Mouse (Mus musculus) ovary, postnatal 14 days (tissue): Measurements from ENCODE around the gene 1600002K03Rik.

ENCODE experiments used
- DNase-seq: peaks from one replicate; pipeline ENCODE4 v3.0.0; 2022; ENCODE audit warnings: low spot score

Gene 1600002K03Rik

DNA sequence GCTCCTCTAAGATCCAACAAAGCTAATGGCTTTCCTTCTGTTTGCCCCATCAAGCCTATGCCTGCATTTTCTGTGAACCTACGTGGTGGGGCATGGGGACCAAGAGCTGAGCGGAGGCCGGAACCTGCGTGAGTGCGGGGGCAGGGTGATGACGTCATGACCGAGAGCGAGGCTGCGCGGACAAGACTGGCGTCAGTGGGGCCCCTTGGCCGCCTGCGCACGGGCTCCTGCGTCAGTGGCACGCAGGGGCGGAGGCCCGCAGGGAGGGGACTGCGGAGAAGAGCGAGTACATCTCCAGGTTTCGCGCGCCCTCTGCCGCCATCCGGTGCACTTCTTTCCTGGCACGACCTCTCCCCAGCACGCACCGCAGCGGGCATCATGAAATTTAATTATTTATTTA lies 31.5 kb upstream of the 1600002K03Rik start:
- DNase-seq: peak; percentile 88

DNA sequence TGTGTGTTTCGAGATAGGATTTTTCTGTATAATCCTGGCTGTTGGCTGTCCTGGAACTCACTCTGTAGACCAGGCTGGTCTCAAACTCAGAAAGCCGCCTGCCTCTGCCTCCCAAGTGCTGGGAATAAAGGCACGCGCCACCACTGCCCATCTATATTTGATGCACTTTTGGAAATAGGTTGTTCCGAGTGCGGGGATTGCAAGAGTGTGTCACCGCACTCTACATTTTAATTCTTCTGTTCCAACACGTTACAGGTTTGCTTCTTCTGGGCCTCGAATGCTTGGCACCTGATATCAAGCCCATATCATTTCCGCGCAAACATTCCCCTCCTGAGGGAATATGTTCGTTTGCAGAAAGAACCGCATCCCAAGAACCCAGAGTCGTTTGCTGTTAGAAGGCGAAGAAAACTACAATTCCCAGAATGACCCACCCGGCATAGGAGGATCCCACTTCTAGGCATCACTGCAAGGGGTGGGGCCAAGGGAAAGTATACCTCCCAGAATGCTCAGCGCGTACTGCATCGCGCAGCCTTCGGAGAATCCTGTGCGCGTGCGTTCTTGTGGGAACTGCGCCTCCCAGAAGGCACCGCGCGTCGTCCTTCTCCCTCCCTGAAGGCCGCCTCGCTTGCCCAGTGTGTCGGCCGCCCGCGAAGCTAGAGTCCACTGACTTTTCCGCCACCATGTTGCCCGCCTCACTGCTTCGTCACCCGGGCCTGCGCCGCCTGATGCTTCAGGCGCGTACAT lies 30.8 kb upstream of the 1600002K03Rik start:
- DNase-seq: no peak

DNA sequence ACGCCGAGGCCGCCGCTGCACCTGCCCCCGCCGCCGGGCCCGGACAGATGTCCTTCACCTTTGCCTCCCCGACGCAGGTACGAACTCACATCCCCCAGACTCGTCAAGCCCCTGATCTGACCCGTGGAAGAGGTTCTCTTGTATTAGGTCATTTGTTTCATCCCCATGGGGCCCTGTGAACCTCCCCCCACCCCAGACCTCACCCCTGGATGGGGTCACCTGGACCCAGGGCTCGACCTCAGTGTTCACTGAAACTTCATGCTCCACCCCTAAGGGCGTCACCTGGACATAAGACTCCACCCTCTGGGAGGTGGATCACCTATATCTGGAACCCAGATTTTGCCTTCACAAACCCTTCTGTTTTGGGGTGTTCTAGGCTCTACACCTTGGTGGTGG lies 30.2 kb upstream of the 1600002K03Rik start:
- DNase-seq: no peak

DNA sequence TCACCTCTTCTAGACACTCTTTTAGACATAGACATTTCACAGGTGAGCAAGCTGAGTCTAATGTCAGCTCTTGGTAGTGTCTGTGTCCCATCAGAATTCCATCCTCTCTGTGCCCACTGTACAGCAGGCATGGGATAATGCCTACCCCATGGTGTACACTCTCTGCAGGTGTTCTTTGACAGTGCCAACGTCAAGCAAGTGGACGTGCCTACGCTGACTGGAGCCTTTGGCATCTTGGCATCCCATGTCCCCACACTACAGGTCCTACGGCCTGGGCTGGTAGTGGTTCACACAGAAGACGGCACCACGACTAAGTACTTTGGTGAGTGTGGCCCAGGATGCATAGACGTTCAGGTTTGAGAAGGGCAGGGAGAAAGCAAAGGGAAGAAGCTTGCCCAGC lies 29.1 kb upstream of the 1600002K03Rik start:
- no peak for DNase-seq

DNA sequence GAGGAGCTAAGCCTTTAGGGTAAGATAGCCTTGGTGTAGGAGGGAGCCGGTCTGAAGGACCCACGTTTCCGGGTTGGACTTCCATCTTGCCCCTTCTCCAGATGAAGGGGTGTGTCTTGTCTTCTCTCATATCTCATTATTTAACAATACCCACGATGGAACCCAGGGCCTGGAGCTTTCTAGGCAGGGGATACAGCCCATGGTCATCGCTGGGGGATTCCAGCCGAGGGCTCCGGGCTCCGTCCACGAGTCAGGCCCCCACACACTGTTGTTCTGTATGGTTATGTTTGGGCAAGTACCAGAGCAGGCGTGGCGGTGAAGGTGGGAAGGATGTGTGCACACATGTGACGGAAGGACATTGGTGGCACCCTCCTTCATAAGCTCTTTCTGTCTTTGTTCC lies 28.6 kb upstream of the 1600002K03Rik start:
- DNase-seq: no peak

GRCm38 (mm10) chr10:80144864-80145838 lies 27.6 kb upstream of the 1600002K03Rik start:
- no peak for DNase-seq

GRCm38 (mm10) chr10:80145896-80146295 lies 26.8 kb upstream of the 1600002K03Rik start:
- DNase-seq: no peak

GRCm38 (mm10) chr10:80146568-80147011 lies 26.2 kb upstream of the 1600002K03Rik start:
- no peak for DNase-seq

GRCm38 (mm10) chr10:80147146-80147718 lies 25.5 kb upstream of the 1600002K03Rik start:
- DNase-seq: no peak

DNA sequence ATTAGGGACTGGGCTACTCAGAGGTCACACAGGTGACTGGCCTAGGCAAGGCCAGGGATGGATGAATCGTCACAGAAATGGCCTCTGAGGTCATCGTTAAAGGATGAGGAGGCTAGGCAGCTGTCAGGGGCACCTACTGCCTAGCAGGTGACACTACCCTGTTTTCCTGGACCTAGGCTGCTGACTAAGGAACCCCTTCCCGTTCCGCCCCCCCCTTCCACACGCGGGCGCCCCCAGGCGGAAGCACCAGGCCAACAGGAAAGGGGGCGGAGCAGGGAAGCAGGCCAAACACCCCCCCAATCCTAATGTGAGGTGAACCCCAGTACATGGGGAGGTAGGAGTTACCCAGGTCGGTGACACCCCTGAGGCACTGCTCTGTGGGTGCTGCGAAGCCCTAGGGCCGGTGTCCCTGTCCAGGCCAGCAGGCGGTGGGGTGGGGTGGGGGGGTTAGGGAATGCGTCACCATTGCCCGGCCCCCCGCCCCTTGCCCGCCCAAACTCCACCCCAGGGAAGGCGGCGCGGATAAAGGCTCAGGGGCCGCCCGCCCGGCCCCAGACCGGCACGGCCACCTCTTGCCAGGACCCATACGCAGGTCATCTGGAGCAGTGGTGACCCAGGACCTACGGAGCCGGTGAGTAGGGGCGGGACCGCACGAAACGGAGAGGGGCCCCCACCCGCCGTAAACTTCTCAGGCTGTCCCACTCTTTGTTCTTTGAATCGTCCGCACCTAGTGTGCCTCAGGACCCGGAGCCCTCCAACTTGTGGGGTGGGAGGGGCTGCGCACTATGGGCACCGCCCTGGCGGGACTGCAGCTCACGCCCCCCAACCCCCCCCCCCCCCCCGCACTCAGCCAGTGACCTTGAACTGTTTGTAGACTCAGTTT lies 24.8 kb upstream of the 1600002K03Rik start, which contains the start of gene Midn:
Gene Midn (plus strand): TSS at position 554 of the 883 bp plus-strand sequence.
- DNase-seq: no peak

GRCm38 (mm10) chr10:80148610-80149290 lies 24.0 kb upstream of the 1600002K03Rik start:
- DNase-seq: peak; percentile 94

DNA sequence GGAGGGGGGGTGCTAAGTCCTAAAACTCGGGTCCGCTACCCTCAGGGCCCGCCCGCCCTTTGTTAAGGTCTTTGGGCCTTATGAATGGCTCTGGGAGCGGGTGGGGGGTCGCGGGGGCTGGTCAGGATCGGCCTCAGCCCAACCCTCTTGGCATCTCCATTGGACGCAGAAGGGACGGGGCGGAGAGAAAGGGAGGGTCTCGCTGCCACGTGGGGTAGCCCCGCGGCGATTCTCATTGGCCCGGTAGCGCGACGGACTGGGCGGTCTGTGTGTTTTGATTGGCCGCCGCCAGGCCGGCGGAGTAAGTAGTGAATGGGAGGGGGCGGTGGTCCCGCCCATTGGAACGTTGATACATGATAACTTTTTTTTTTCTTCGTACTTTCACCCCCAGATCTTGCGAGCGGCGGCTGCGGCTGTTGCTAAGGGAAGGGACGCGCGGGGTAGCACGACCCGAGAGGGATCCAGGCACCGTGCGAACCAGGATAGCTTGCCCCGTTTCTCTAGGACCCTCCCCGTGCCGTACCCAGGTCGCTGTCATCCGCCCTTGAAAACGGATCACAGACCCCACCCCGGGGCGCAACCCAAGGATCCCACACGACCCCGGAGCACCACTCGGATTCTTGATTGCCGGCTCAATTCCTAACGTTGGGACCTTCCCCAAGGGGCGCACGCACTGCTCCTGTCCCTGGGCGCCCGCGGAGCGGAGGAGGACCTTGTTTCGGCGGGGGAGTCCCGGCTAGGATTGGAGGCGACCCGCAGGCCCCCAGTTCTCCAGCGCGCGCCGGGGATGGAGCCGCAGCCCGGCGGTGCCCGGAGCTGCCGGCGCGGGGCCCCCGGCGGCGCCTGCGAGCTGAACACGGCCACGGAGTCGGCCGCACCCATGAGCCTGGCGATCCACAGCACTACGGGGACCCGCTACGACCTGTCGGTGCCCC lies 23.2 kb upstream of the 1600002K03Rik start:
- DNase-seq: peak; percentile 91

GRCm38 (mm10) chr10:80150226-80151210 lies 22.2 kb upstream of the 1600002K03Rik start:
- DNase-seq: no peak

DNA sequence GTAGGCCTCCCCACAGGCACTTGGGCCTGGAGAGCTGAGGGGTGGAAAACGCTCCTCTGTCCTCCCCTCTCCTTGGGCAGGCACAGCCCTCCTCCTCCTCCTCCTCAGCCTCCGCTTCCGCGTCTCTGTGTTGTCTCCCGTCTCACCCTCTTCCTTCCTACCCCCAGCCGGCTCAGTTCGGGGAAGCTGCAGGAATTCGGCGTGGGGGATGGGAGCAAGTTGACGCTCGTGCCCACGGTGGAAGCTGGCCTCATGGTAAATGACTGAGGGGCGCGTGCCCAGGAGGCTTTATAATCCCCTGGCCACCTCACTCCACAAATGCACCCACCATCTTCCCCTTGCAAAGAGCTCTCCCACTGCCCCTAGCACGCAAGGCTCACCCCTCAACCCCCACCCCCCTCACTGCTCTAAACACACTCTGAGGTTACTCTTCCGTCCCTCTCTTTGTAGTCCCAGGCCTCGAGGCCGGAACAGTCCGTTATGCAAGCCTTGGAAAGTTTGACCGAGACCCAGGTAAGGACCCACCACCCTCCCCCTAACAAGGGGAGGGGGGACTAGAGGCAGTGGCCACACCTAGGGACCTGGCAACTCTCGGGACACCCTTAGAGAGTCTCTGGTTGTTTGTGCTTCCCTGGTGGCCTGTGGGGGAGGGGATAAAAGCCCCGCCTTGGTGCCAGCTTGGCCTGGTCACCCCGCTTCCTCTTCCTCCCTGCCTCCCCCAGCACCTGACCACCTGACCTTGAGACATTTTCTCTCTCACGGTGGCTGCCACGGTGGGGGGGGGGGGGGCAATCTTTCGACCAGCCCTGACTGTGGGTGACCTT lies 21.3 kb upstream of the 1600002K03Rik start:
- no peak for DNase-seq

DNA sequence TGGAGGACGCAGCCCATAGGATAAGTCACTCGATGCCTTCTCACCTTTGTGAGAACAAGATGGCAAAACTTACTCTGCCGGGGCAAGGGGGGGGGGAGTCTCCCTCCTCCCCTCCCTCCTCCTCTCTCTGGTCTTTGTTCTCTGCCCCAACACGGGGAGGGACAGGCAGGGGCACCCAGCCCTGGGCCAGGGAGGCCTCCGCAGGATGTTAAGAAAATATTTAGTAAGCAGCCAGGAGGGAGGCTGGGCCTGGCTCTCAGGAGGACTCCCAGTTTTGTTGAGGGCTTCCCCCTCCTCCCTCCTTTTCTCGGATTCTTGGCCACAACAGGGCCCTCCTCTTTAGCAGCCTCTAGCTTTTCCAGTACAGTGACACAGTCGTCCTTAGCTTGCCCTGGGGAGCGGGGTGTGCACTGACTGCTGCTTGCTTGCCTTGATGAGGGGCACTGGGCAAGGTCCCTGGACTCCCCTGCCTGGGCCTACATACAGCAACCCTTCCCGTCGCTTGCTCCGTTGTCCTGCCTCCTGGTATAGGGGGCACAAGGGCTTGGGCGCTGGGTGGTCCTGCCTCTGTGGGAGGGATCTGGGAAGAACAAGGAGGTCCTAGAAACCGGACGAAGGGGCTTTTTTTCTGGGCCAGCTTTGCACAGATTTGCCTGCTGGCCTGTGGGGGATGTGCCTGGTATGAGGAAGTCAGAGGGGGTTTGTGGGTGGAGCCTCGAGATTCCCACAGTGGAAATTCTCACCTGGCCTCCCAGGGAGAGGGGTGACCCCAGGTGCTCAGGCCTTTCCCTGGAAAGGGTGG lies 20.5 kb upstream of the 1600002K03Rik start:
- no peak for DNase-seq

GRCm38 (mm10) chr10:80152873-80153260 lies 19.9 kb upstream of the 1600002K03Rik start:
- DNase-seq: no peak

DNA sequence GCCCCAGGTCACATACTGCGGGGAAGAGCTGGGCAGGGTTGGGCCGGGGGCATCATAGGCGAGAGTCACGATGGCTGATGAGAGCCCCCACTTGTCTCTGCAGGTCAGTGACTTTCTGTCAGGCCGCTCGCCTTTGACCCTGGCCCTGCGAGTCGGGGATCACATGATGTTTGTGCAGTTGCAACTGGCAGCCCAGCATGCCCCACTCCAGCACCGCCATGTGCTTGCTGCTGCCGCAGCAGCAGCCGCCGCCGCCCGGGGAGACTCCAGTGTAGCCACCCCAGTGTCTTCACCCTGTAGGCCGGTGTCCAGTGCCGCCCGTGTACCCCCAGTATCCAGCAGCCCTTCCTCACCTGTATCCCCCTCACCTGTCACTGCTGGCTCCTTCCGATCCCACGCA lies 19.0 kb upstream of the 1600002K03Rik start:
- no peak for DNase-seq
